9 mouse cellular contexts compared by ENCODE assay signal in genomic region chr11:67819604-67820003, GRCm38 (mm10). TPM values are rescaled to one million over a fixed set of nuclear protein-coding genes. Genes with fewer than 3 reads are reported as not detected.
DNase-seq lines count a peak whose midpoint lies in the region; ATAC-seq and TF ChIP-seq lines count a peak whose summit lies in the region.
"Had no signal": no experiment of that assay in that cellular context is flagged by ENCODE, and none has a peak within 500 bp of the region (broad histone marks: within the 10 kb centered on the region; RNA-seq: fewer than 3 reads in every experiment).

No protein-coding gene starts in this region.

- CTCF ChIA-PET in Patski (lab: Charles Lee) = interaction anchor here (1.0 to 2.2 kb wide), 2 partner anchors 8 to 35 kb away, joined by 5 read pairs; no protein-coding TSS in a partner anchor

- in situ Hi-C loops in Patski (cut with MboI; ENCODE audit: low pct_unique_long_range_greater_than_20kb) = loop anchor here (5.0 kb wide), 3 partner anchors 38 to 103 kb away; partner anchors contain the start of gene Usp43

- H3K36me3 ChIP-seq in heart, embryonic 12.5 days = no peaks in the 10 kb centered on the region
- H3K36me3 ChIP-seq in forebrain, embryonic 15.5 days = no peaks in the 10 kb centered on the region
- H3K36me3 ChIP-seq in kidney, embryonic 14.5 days (ENCODE audit: control insufficient read depth, insufficient read depth, low read length) = no peaks in the 10 kb centered on the region
- no peaks in the 10 kb centered on the region for H3K36me3 ChIP-seq in stomach, embryonic 14.5 days (ENCODE audit: control insufficient read depth, insufficient read depth, low read length)

- DNase-seq in heart, adult 9 months (ENCODE audit: low spot score in 2 of 2) = no peak
- DNase-seq in Patski (ENCODE audit: low read depth, low spot score) = peak; percentile 20
- DNase-seq in lung, postnatal 10 days = peak; percentile 65
- no peak for DNase-seq in urinary bladder, postnatal 4 days (ENCODE audit: low spot score in 2 of 2)

- H3K27ac ChIP-seq in heart, embryonic 12.5 days (ENCODE audit: poor library complexity, severe bottlenecking) = no peak overlapping the region
- no peak overlapping the region for H3K27ac ChIP-seq in forebrain, embryonic 15.5 days (replicated peaks)
- no peak overlapping the region for H3K27ac ChIP-seq in kidney, embryonic 14.5 days (ENCODE audit: low read depth, low read length)
- H3K27ac ChIP-seq in stomach, embryonic 14.5 days (ENCODE audit: low read length) = no peak overlapping the region

- TF ChIP-seq CTCF in Patski (IDR thresholded peaks at IDR 0.05) = peak; percentile 74

- no peak; the same call in 1 of the 2 replicates for ATAC-seq in heart, embryonic 12.5 days (ENCODE audit: insufficient number of reproducible peaks, low FRiP score)
- peak; percentile 29 for ATAC-seq in Patski
- no peak for ATAC-seq in forebrain, embryonic 15.5 days (replicated peaks)
- ATAC-seq in kidney, embryonic 14.5 days (ENCODE audit: low FRiP score, low TSS enrichment) = no peak
- ATAC-seq in stomach, embryonic 14.5 days (ENCODE audit: insufficient number of reproducible peaks, insufficient read depth, low FRiP score, low read depth) = no peak

- H3K4me1 ChIP-seq in heart, embryonic 12.5 days (replicated peaks) = peaks cover 3% of the 10 kb centered on the region; the same call in 1 of the 2 replicates
- peaks cover 3% of the 10 kb centered on the region for H3K4me1 ChIP-seq in forebrain, embryonic 15.5 days
- H3K4me1 ChIP-seq in kidney, embryonic 14.5 days (ENCODE audit: control insufficient read depth, insufficient read depth, low read length) = no peaks in the 10 kb centered on the region
- H3K4me1 ChIP-seq in stomach, embryonic 14.5 days (ENCODE audit: control insufficient read depth, insufficient read depth, low read length) = no peaks in the 10 kb centered on the region

- H3K27me3 ChIP-seq in heart, embryonic 12.5 days (replicated peaks) = peaks cover 9% of the 10 kb centered on the region; the same call in 1 of the 2 replicates
- peaks cover 6% of the 10 kb centered on the region for H3K27me3 ChIP-seq in Patski
- H3K27me3 ChIP-seq in forebrain, embryonic 15.5 days = no peaks in the 10 kb centered on the region
- H3K27me3 ChIP-seq in kidney, embryonic 14.5 days (ENCODE audit: control insufficient read depth, insufficient read depth, low read length) = no peaks in the 10 kb centered on the region
- H3K27me3 ChIP-seq in stomach, embryonic 14.5 days (ENCODE audit: control insufficient read depth, insufficient read depth, low read length) = no peaks in the 10 kb centered on the region

- H3K4me2 ChIP-seq in heart, embryonic 12.5 days = peak overlapping the region; percentile 61
- H3K4me2 ChIP-seq in forebrain, embryonic 15.5 days (replicated peaks) = 0 out of 2 replicates have a peak overlapping the region, but pooled peaks have one; percentile 19
- H3K4me2 ChIP-seq in kidney, embryonic 14.5 days (replicated peaks; ENCODE audit: low read depth, low read length) = peak overlapping the region; percentile 24; the same call in 1 of the 2 replicates
- peak overlapping the region; percentile 15; the same call in 1 of the 2 replicates for H3K4me2 ChIP-seq in stomach, embryonic 14.5 days (replicated peaks; ENCODE audit: low read depth, low read length)

- 14% methylated on average over 5 of the region's 5 CpGs for WGBS in heart, embryonic 12.5 days
- 21% methylated on average over 5 of the region's 5 CpGs for WGBS in forebrain, embryonic 15.5 days
- 15% methylated on average over 5 of the region's 5 CpGs for WGBS in kidney, embryonic 14.5 days
- 12% methylated on average over 5 of the region's 5 CpGs for WGBS in stomach, embryonic 14.5 days

- H3K9ac ChIP-seq in heart, embryonic 12.5 days = 0 out of 2 replicates have a peak overlapping the region, but pooled peaks have one; percentile 16
- peak overlapping the region; percentile 32; the same call in 1 of the 2 replicates for H3K9ac ChIP-seq in forebrain, embryonic 15.5 days (replicated peaks)
- no peak overlapping the region for H3K9ac ChIP-seq in kidney, embryonic 14.5 days (ENCODE audit: low read depth, low read length)
- H3K9ac ChIP-seq in stomach, embryonic 14.5 days (replicated peaks; ENCODE audit: low read depth, low read length) = no peak overlapping the region

- POLR2A ChIA-PET in Patski (lab: Charles Lee) = no interaction called here

- no peaks in the 10 kb centered on the region for H3K9me3 ChIP-seq in heart, embryonic 12.5 days (replicated peaks)
- H3K9me3 ChIP-seq in forebrain, embryonic 15.5 days = no peaks in the 10 kb centered on the region
- no peaks in the 10 kb centered on the region for H3K9me3 ChIP-seq in kidney, embryonic 14.5 days (ENCODE audit: control insufficient read depth, low read length)
- H3K9me3 ChIP-seq in stomach, embryonic 14.5 days (ENCODE audit: control insufficient read depth, low read depth, low read length) = no peaks in the 10 kb centered on the region

- peak overlapping the region; percentile 20; the same call in 1 of the 2 replicates for H3K4me3 ChIP-seq in heart, embryonic 12.5 days
- no peak overlapping the region for H3K4me3 ChIP-seq in forebrain, embryonic 15.5 days
- H3K4me3 ChIP-seq in kidney, embryonic 14.5 days (ENCODE audit: low read length) = no peak overlapping the region
- H3K4me3 ChIP-seq in stomach, embryonic 14.5 days (ENCODE audit: low read depth, low read length) = no peak overlapping the region

RNA-seq across cellular contexts. Expression of gene Dhrs7c, which starts 21.6 kb away (rescaled TPM):
- 1.1 and 1.3 TPM in 2 replicates for polyA plus RNA-seq in heart, embryonic 12.5 days (2016; fragmentation: Nextera tagmentation; extraction: Ambion mirVana)
- not detected for polyA plus RNA-seq in Patski (2021)
- polyA plus RNA-seq in forebrain, embryonic 15.5 days (2015; fragmentation: Nextera tagmentation; extraction: Ambion mirVana) = not detected in 2 replicates
- polyA plus RNA-seq in kidney, embryonic 14.5 days (2014; fragmentation: Nextera tagmentation; extraction: Ambion mirVana) = not detected in 2 replicates
- polyA plus RNA-seq in stomach, embryonic 14.5 days (2014; fragmentation: Nextera tagmentation; extraction: Ambion mirVana) = not detected in 2 replicates

RNA-seq across cellular contexts. Expression of gene Gsg1l2, which starts 45.2 kb away (rescaled TPM):
- not detected in 2 replicates for polyA plus RNA-seq in heart, embryonic 12.5 days (2016; fragmentation: Nextera tagmentation; extraction: Ambion mirVana)
- polyA plus RNA-seq in Patski (2021) = not detected
- polyA plus RNA-seq in forebrain, embryonic 15.5 days (2015; fragmentation: Nextera tagmentation; extraction: Ambion mirVana) = not detected in 2 replicates
- polyA plus RNA-seq in kidney, embryonic 14.5 days (2014; fragmentation: Nextera tagmentation; extraction: Ambion mirVana) = not detected in 2 replicates
- not detected in 2 replicates for polyA plus RNA-seq in stomach, embryonic 14.5 days (2014; fragmentation: Nextera tagmentation; extraction: Ambion mirVana)
- polyA plus RNA-seq: liver, embryonic 16.5 days had no signal

RNA-seq across cellular contexts. Expression of gene Glp2r, which starts 48.7 kb away (rescaled TPM):
- not detected in 2 replicates for polyA plus RNA-seq in heart, embryonic 12.5 days (2016; fragmentation: Nextera tagmentation; extraction: Ambion mirVana)
- polyA plus RNA-seq in Patski (2021) = not detected
- 0.10 and 0.20 TPM in 2 replicates for polyA plus RNA-seq in forebrain, embryonic 15.5 days (2015; fragmentation: Nextera tagmentation; extraction: Ambion mirVana)
- polyA plus RNA-seq in kidney, embryonic 14.5 days (2014; fragmentation: Nextera tagmentation; extraction: Ambion mirVana) = not detected in 2 replicates
- polyA plus RNA-seq in stomach, embryonic 14.5 days (2014; fragmentation: Nextera tagmentation; extraction: Ambion mirVana) = 0.13 and 0.34 TPM in 2 replicates

Comparison
In these comparisons a context has a peak if more than half of its experiments do, and no peak if none do; other contexts are left out.
1. H3K9ac ChIP-seq: peak in heart, embryonic 12.5 days (single experiment) and forebrain, embryonic 15.5 days (single experiment); none in kidney, embryonic 14.5 days (single experiment) and stomach, embryonic 14.5 days (single experiment).
2. DNase-seq: peak in Patski (single experiment) and lung, postnatal 10 days (single experiment); none in heart, adult 9 months (0 of 2) and urinary bladder, postnatal 4 days (0 of 2).
3. Peak in every context shown above with its lines, with median percentiles within 50 percentile points of each other: H3K4me2 ChIP-seq.